Mouse (Mus musculus): ENCODE measurements at regions not wholly inside any gene's neighbourhood (a gene's known extent, or its start where the extent isn't known, plus 50 kb on each side); places are given as distances from the start of the nearest gene placed in this dataset.

DNA sequence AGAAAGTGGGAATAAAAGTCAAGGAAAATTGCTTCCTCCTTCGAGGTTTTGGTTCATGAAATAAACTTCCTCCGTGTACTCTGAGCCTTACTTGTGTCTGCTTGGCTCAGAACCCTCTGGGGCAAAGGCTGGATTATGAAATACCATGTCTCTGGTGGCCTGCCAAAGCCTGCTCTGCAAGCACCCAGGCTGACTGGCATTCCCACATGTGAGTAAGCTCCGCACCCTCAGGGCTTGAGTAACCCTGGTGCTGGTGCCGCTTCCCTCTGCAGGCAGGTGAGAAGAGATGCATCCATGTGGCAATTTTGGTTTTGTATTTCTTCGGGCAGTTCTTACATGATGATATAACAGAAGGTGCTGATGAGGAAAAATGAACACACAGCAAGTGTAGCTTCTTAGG, 66.0 kb downstream of the Nr2f2 start:
- Histone ChIP-seq H3K4me1 (no peaks in the 10 kb centered on the region), H3K9me3 (no peaks in the 10 kb centered on the region), H3K4me3 (no peak overlapping the region), H3K27ac (no peak overlapping the region), H3K27me3 (ENCODE audit: poor library complexity, severe bottlenecking) (peaks cover 26% of the 10 kb centered on the region; the same call in 1 of the 2 replicates), H3K36me3 (replicated peaks) (no peaks in the 10 kb centered on the region)
- no peak for DNase-seq (ENCODE audit: extremely low spot score, low spot score)
- WGBS, result 75% methylated on average over 5 of the region's 5 CpGs

DNA sequence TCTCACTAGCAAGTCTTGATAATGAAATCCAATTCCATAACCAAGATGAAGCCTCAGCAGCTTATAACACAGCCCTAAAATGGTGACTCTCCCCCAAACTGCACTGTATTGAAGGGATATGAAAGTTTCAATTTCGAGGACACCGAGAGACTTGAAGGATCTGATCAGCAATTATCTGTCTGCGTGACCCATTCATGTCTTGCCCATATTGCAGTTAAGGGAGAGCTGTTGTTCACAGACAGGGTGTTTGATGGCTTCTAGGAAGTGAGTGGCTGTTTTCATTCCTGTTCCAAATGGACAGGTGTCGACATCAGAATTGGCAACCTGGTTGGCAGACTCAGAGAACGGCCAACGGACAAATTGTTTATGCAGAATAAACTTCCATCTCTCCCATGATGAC, 75.1 kb downstream of the Nr2f2 start:
- no peak overlapping the region for H3K27ac ChIP-seq
- H3K27me3 ChIP-seq (ENCODE audit: poor library complexity, severe bottlenecking), result peaks cover 67% of the 10 kb centered on the region
- DNase-seq (ENCODE audit: extremely low spot score, low spot score), result no peak
- peaks cover 7% of the 10 kb centered on the region; the same call in 1 of the 2 replicates for H3K9me3 ChIP-seq
- WGBS, result 93% methylated on average over 6 of the region's 6 CpGs
- no peaks in the 10 kb centered on the region for H3K36me3 ChIP-seq (replicated peaks)
- H3K4me1 ChIP-seq, result peaks cover 37% of the 10 kb centered on the region
- no peak overlapping the region for H3K4me3 ChIP-seq

DNA sequence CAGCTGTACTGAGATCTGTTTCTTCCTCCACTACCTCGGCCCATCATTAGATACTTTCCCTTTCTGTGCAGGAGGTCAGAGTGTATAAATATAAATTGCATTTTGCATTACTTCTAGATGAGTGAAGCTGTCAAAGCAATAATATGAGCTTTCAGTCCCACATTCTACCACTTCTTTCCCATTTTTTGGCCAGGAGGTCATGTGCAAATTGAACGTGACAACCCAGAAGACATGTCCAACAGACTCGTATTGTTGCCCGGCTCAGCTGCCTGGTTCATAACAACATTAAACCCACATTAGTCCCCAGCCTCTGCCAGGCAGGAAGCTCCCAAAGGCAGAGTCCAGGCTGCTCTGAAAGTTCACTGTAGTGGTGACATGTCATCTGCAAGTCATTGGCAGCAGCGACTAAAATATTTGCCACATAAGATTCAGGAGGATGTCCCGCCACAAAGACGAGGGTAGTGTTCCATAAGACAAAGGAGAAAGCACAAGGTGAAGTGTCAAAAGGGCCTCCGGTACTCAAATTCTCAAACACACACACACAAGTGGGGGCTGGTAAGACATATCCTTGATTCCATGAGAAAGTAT, 75.7 kb downstream of the Nr2f2 start:
- no peak for DNase-seq (ENCODE audit: extremely low spot score, low spot score)
- Histone ChIP-seq H3K27me3 (ENCODE audit: poor library complexity, severe bottlenecking) (peaks cover 73% of the 10 kb centered on the region), H3K9me3 (peaks cover 7% of the 10 kb centered on the region; the same call in 1 of the 2 replicates), H3K4me3 (no peak overlapping the region), H3K36me3 (replicated peaks) (no peaks in the 10 kb centered on the region), H3K4me1 (peaks cover 37% of the 10 kb centered on the region), H3K27ac (no peak overlapping the region)
- 73% methylated on average over 8 of the region's 8 CpGs for whole genome bisulfite sequencing

DNA sequence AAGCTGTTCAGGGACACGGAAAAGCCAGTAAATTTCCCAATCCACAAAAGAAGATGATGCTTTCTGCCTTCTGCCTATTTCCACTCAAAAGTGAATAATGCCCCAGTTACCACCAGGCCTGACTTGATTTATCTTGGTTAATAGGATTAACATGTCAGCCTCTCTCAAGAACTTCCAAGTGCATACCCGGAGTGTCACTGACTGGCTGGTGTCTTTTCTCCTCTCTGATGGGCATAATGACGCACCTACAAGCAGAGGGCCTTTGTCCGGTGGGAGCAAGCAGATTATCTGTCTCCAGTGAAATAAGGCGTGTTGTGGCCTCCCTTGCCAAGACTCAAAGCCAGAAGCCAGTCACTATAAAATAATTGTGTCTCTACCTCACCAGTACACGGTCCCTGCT, 76.3 kb downstream of the Nr2f2 start:
- 26% methylated on average over 6 of the region's 6 CpGs for WGBS

DNA sequence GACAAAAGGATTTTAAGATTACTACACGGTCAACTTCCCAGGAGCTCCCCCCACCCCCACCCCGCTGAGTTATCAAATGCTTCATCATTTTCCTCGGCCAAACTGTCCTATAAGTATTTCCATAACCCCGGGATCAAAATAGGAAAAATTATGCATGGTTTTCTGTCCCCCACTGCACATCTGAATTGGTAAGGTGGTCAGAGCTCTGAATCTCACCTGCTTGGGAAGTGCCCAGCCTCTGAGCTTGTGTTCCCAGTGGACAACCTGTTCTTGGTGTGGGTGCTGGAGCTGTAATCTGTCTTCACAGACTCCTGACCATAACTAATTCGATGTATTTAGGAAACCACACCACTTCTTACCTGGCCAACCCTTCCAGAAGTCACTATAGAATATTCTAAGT, 77.9 kb downstream of the Nr2f2 start:
- 10% methylated on average over 5 of the region's 5 CpGs for WGBS
- Histone ChIP-seq H3K27me3 (ENCODE audit: poor library complexity, severe bottlenecking) (peaks cover 90% of the 10 kb centered on the region), H3K9me3 (peaks cover 7% of the 10 kb centered on the region; the same call in 1 of the 2 replicates), H3K4me1 (peaks cover 48% of the 10 kb centered on the region), H3K4me3 (no peak overlapping the region), H3K27ac (peak overlapping the region; percentile 45; the same call in 1 of the 2 replicates), H3K36me3 (replicated peaks) (no peaks in the 10 kb centered on the region)
- no peak for DNase-seq (ENCODE audit: extremely low spot score, low spot score)

More for the DNA sequence above, 76.3 kb downstream of the Nr2f2 start:
- peaks cover 79% of the 10 kb centered on the region for H3K27me3 ChIP-seq (ENCODE audit: poor library complexity, severe bottlenecking)
- no peak for DNase-seq (ENCODE audit: extremely low spot score, low spot score)
- peaks cover 43% of the 10 kb centered on the region for H3K4me1 ChIP-seq
- no peak overlapping the region for H3K27ac ChIP-seq
- no peaks in the 10 kb centered on the region for H3K36me3 ChIP-seq (replicated peaks)
- H3K4me3 ChIP-seq, result no peak overlapping the region
- peaks cover 7% of the 10 kb centered on the region; the same call in 1 of the 2 replicates for H3K9me3 ChIP-seq

DNA sequence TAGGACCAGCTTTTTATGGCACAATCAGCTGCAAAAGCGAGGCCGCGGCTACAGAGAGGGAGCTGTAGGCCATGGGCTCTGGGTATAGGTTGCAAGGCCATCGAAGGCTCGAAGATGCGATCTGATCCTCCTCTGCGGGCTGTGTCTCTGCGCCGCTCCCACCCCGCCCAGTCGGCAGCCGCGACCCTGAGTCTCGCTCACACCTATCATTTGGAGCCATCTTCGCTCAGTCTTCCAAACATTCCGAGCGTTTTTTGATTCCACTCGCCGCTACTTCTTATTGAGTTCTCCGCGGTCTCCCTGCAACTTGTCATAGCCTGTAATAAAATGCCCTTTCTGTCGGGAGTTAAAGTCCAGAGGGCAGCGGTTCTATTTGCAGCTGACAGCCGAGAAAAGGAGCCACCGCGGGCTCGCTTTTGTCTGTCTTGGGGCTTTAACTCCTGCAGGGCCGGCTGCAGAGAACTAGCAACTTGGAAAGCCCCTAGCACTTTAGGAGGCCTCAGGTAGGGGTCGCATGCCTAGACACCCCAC, 78.6 kb downstream of the Nr2f2 start:
- H3K4me3 ChIP-seq, result peak overlapping the region; percentile 41
- peak; percentile 51 for DNase-seq (ENCODE audit: extremely low spot score, low spot score)
- peaks cover 54% of the 10 kb centered on the region for H3K4me1 ChIP-seq
- peaks cover 6% of the 10 kb centered on the region; the same call in 1 of the 2 replicates for H3K9me3 ChIP-seq
- peaks cover 96% of the 10 kb centered on the region for H3K27me3 ChIP-seq (ENCODE audit: poor library complexity, severe bottlenecking)
- peak overlapping the region; percentile 45 for H3K27ac ChIP-seq
- H3K36me3 ChIP-seq (replicated peaks), result no peaks in the 10 kb centered on the region
- under 1% methylated on average over 29 of the region's 29 CpGs for WGBS

DNA sequence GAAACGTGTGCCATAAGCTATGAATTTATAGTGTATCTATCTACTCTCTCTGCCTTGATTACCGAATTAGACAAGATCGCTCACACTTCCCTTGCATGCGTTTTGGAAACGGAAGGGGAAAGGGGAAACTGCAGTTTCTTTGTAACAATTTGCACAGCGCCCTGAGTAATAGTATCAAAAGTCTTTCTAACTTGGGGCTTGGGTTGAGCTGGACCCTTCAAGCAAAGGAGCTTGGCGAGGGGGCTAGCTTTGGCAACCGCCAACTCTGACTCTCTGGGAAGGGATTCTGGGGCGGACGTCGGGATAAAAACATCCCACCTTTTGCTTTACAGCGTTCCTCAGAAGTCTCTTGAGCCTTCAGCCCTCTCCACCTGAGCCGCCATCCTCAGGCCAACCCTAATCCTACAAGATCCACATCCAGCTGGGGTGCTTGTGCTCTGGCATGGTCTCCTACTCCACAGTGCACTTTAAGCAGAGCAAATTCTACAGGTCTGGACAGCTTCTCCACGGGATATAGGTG, 79.6 kb downstream of the Nr2f2 start:
- H3K4me3 ChIP-seq, result peak overlapping the region; percentile 41; the same call in 1 of the 2 replicates
- peak; percentile 38 for DNase-seq (ENCODE audit: extremely low spot score, low spot score)
- H3K9me3 ChIP-seq, result no peaks in the 10 kb centered on the region
- no peaks in the 10 kb centered on the region for H3K36me3 ChIP-seq (replicated peaks)
- peaks cover 100% of the 10 kb centered on the region for H3K27me3 ChIP-seq (ENCODE audit: poor library complexity, severe bottlenecking)
- 3% methylated on average over 14 of the region's 14 CpGs for WGBS
- peaks cover 65% of the 10 kb centered on the region for H3K4me1 ChIP-seq
- H3K27ac ChIP-seq, result 0 out of 2 replicates have a peak overlapping the region, but pooled peaks have one; percentile 5

DNA sequence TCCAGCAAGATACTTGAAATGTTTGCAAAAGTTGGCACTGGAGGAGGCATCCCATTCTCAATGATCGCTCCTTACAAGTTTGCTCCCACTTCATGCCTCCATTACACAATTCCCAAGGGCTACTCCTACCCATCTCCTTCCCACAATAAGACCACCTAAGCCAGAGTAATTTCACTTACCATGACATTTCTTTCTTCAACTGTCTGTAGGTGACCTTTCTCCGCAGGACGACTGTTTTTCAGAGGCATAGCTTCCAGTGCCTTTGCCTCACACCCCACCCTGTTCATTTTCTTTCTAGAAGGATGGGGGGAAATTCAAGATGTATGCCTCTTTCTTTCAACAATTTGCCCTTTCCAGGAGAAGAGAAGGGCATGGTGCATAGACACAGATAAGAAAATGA, 81.2 kb downstream of the Nr2f2 start:
- no peaks in the 10 kb centered on the region for H3K36me3 ChIP-seq (replicated peaks)
- no peaks in the 10 kb centered on the region for H3K9me3 ChIP-seq
- 3% methylated on average over 3 of the region's 3 CpGs for WGBS
- DNase-seq (ENCODE audit: extremely low spot score, low spot score), result no peak
- peaks cover 100% of the 10 kb centered on the region for H3K27me3 ChIP-seq (ENCODE audit: poor library complexity, severe bottlenecking)
- H3K27ac ChIP-seq, result no peak overlapping the region
- no peak overlapping the region for H3K4me3 ChIP-seq
- peaks cover 74% of the 10 kb centered on the region for H3K4me1 ChIP-seq

DNA sequence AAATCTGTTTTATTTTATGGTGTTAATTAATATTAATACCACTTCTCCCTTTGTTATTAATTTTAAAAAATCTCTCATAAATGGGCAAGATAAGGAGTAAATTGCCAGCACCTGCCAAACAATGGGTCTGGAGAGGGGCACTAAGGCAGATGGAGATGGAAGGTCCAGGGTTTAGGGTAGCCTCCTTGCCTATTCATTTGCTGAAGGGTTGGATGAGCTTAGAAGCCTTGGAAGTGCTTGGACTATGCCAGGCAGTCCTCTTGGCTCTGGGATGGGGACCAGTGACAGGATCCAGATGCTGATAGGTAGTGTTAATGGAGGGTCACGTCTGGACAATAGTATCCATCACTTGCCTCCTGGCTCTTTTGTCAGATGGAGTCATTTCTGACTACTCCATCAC, 82.7 kb downstream of the Nr2f2 start:
- WGBS, result 0% methylated on average over 1 of the region's 1 CpGs
- H3K4me1 ChIP-seq, result peaks cover 81% of the 10 kb centered on the region
- peaks cover 100% of the 10 kb centered on the region for H3K27me3 ChIP-seq (ENCODE audit: poor library complexity, severe bottlenecking)
- no peaks in the 10 kb centered on the region for H3K9me3 ChIP-seq
- no peak for DNase-seq (ENCODE audit: extremely low spot score, low spot score)
- H3K36me3 ChIP-seq (replicated peaks), result no peaks in the 10 kb centered on the region
- H3K27ac ChIP-seq, result no peak overlapping the region
- H3K4me3 ChIP-seq, result no peak overlapping the region

DNA sequence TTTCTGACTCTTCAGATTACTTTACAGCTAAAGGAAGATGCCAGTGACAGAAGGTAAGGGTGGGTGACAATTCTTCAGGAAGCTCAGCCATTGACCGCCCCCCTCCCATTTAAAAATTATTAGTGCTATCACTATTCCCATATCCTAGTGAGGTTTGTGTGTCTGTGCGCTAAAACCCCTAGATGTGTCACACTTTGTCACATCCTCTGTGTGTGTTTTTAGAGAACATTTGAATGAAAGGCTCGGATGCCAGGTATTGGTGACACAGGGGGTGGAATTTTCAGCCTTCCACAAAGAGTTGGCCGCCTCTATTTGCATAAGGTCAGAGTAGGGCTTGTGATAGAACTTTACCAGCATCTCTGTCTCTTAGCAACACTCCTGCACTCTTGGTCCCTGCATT, 83.4 kb downstream of the Nr2f2 start:
- DNase-seq (ENCODE audit: extremely low spot score, low spot score), result no peak
- WGBS, result 4% methylated on average over 4 of the region's 4 CpGs
- no peaks in the 10 kb centered on the region for H3K36me3 ChIP-seq (replicated peaks)
- H3K9me3 ChIP-seq, result no peaks in the 10 kb centered on the region
- peaks cover 100% of the 10 kb centered on the region for H3K27me3 ChIP-seq (ENCODE audit: poor library complexity, severe bottlenecking)
- H3K4me3 ChIP-seq, result no peak overlapping the region
- no peak overlapping the region for H3K27ac ChIP-seq
- peaks cover 75% of the 10 kb centered on the region for H3K4me1 ChIP-seq

DNA sequence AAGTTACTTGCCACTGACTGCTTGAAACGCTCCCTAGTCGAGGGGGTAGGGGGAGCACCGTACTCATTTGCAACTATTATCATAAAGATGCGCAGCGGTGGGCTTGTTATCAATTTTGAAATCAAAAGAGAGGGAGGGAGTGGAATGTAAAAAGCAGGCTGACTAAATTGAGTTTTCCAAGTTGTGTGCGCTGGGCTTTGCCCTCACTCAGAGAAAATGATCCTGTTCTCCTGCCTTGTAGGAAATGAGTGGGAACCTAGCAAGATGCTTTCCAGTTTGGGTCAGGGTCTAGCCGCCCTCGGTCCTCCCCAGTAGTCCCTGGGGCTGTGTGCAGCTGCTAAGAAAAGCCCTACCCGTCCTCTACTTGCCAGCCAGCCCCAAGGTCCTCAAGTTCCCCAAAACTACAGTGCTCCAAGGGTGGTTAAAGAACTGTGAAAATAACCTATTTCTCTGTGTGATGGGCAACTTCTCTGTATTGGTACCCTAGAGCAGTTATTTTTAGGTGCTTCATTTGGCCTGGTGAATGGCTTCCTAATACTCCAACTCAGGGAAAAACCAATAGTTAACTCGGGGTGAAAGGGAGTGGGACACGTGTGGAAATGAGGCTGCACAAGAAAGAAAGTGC, 84.5 kb downstream of the Nr2f2 start:
- 1% methylated on average over 11 of the region's 11 CpGs for WGBS
- Histone ChIP-seq H3K4me3 (no peak overlapping the region), H3K9me3 (no peaks in the 10 kb centered on the region), H3K36me3 (replicated peaks) (no peaks in the 10 kb centered on the region), H3K27ac (peak overlapping the region; percentile 57; the same call in 1 of the 2 replicates), H3K27me3 (ENCODE audit: poor library complexity, severe bottlenecking) (peaks cover 100% of the 10 kb centered on the region), H3K4me1 (peaks cover 63% of the 10 kb centered on the region)
- DNase-seq (ENCODE audit: extremely low spot score, low spot score), result no peak

DNA sequence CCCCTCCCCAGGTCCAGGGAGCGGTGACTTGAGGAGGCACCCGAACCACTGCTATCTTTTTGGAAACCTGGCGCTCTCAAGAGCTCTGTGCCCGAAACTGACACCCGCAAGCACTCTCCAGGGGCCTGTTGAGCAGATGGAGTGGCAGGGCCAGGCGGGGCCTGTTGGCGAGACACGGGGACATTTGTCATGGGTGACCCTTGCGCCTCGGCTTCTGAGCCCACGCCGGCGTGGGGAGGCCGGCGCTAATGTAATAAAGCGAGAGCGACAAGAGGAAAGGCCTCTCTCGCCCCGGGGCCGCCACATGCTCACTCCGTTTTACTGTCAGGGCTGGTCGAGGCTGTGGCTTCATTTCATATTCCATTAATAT, 85.2 kb downstream of the Nr2f2 start:
- H3K4me3 ChIP-seq, result peak overlapping the region; percentile 39
- peaks cover 100% of the 10 kb centered on the region for H3K27me3 ChIP-seq (ENCODE audit: poor library complexity, severe bottlenecking)
- peaks cover 59% of the 10 kb centered on the region for H3K4me1 ChIP-seq
- no peaks in the 10 kb centered on the region for H3K9me3 ChIP-seq
- under 1% methylated on average over 22 of the region's 22 CpGs for WGBS
- no peaks in the 10 kb centered on the region for H3K36me3 ChIP-seq (replicated peaks)
- DNase-seq (ENCODE audit: extremely low spot score, low spot score), result peak; percentile 53
- H3K27ac ChIP-seq, result peak overlapping the region; percentile 66

Measured in forebrain, embryonic 10.5 days (tissue).